Mouse (Mus musculus) hindbrain, embryonic 13.5 days (tissue): ENCODE results near the gene Aftph. TPM values are rescaled to one million over a fixed set of nuclear protein-coding genes. Genes with fewer than 3 reads are reported as not detected.

Experiments
- ATAC-seq: fragments of 200-750 bp; cut with Nextera tagmentation; 2 replicates; pipeline ENCODE4 v1.8.0; 2017; ENCODE audit warnings: moderate TSS enrichment; ENCODE audit not compliant: low FRiP score
- H3K27ac ChIP-seq: fragments of 300-500 bp; sonication (generic); 2 replicates; pipeline ENCODE4 v1.5.1; 2015; ENCODE audit warnings: inconsistent platforms, mild to moderate bottlenecking, moderate library complexity
- H3K27me3 ChIP-seq: fragments of 300-500 bp; sonication (generic); 2 replicates; pipeline ENCODE4 v1.6.1; 2015; ENCODE audit warnings: mild to moderate bottlenecking, inconsistent platforms
- H3K36me3 ChIP-seq: fragments of 300-500 bp; sonication (generic); 2 replicates; pipeline ENCODE4 v1.6.1; 2015; ENCODE audit warnings: mild to moderate bottlenecking, inconsistent platforms
- H3K4me1 ChIP-seq: fragments of 300-500 bp; sonication (generic); replicated peaks from 2 replicates; pipeline ENCODE4 v1.6.1; 2015; ENCODE audit warnings: inconsistent platforms
- H3K4me2 ChIP-seq: fragments of 300-500 bp; sonication (generic); 2 replicates; pipeline ENCODE4 v1.6.1; 2015; ENCODE audit warnings: inconsistent platforms, mild to moderate bottlenecking, moderate library complexity
- H3K4me3 ChIP-seq: fragments of 300-500 bp; sonication (generic); 2 replicates; pipeline ENCODE4 v1.5.1; 2015; ENCODE audit warnings: mild to moderate bottlenecking, inconsistent platforms
- H3K9ac ChIP-seq: fragments of 300-500 bp; sonication (generic); 2 replicates; pipeline ENCODE4 v1.6.1; 2015; ENCODE audit warnings: mild to moderate bottlenecking, inconsistent platforms
- H3K9me3 ChIP-seq: fragments of 300-500 bp; sonication (generic); 2 replicates; pipeline ENCODE4 v1.6.1; 2016; ENCODE audit warnings: inconsistent platforms
- WGBS: fragments of 180-500 bp; shearing (Covaris S2); methylation state at CpG from one replicate; pipeline ENCODE4 v1.1.7; 2015; 5-methylcytosine and 5-hydroxymethylcytosine counted together
- polyA plus RNA-seq: library from polyadenylated mRNA; unstranded; fragments of >200 nt; fragmentation: Nextera tagmentation; extraction: Ambion mirVana; gene quantifications from 2 replicates; pipeline ENCODE4 v1.2.1, GENCODE M21; 2015

The Aftph gene
- polyA plus RNA-seq, 1 experiment from 2014 or later: 40.2 TPM

- 89% methylated on average over 1 of the region's 1 CpGs for WGBS
- 0 out of 2 replicates have a peak, but pooled peaks cover 4% of the 10 kb centered on the region for H3K36me3 ChIP-seq
- H3K4me3 ChIP-seq: no peak overlapping the region
- H3K9ac ChIP-seq: no peak overlapping the region
- no peak for ATAC-seq
- H3K4me2 ChIP-seq: no peak overlapping the region
- no peak overlapping the region; the same call in 1 of the 2 replicates for H3K27ac ChIP-seq
- peaks cover 60% of the 10 kb centered on the region for H3K4me1 ChIP-seq
- no peaks in the 10 kb centered on the region for H3K27me3 ChIP-seq
- no peaks in the 10 kb centered on the region for H3K9me3 ChIP-seq
Measured at GRCm38 (mm10) chr11:20644166-20644565, 97.2 kb downstream of the Aftph start.

GRCm38 (mm10) chr11:20643161-20643560, 98.2 kb downstream of the Aftph start:
- H3K27ac ChIP-seq: no peak overlapping the region
- H3K9me3 ChIP-seq: no peaks in the 10 kb centered on the region
- H3K4me3 ChIP-seq: no peak overlapping the region
- H3K4me2 ChIP-seq: no peak overlapping the region
- no peak overlapping the region for H3K9ac ChIP-seq
- 78% methylated on average over 5 of the region's 5 CpGs for WGBS
- 0 out of 2 replicates have a peak, but pooled peaks cover 3% of the 10 kb centered on the region for H3K36me3 ChIP-seq
- no peak for ATAC-seq
- peaks cover 59% of the 10 kb centered on the region for H3K4me1 ChIP-seq
- H3K27me3 ChIP-seq: no peaks in the 10 kb centered on the region

GRCm38 (mm10) chr11:20642321-20642720, 99.1 kb downstream of the Aftph start:
- Histone ChIP-seq H3K36me3 (no peaks in the 10 kb centered on the region), H3K4me1 (peaks cover 50% of the 10 kb centered on the region), H3K27me3 (no peaks in the 10 kb centered on the region), H3K9ac (no peak overlapping the region), H3K27ac (no peak overlapping the region), H3K9me3 (no peaks in the 10 kb centered on the region), H3K4me3 (no peak overlapping the region), H3K4me2 (no peak overlapping the region)
- ATAC-seq: no peak
- 84% methylated on average over 5 of the region's 5 CpGs for WGBS

DNA sequence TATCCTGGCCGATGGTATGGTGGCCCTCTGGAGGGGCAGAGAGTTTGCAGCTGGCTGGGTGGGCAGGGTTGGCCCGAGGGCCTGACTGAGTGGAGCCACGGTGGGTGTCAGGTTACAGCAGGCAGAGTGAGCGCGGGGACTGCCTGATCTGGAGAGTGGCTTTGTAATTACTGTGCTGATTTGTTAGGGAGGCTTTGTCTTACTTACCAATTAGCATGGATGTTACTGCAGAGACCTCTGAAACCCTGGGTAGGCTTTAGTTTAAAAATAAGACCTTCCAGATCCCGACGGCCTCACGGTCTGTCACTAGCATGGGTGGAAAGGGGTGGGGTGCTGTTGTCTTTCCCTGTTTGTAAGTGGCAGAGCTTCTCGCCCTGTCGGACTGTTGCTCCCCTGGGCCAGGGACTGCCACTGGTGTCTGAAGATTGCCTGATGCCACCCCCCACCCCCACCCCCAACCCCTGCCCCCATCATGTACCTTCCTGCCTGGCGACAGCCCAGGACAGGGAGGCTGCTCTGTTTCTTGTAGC, 101.4 kb downstream of the Aftph start:
- Histone ChIP-seq H3K27me3 (no peaks in the 10 kb centered on the region), H3K9ac (peak overlapping the region; percentile 5)

DNA sequence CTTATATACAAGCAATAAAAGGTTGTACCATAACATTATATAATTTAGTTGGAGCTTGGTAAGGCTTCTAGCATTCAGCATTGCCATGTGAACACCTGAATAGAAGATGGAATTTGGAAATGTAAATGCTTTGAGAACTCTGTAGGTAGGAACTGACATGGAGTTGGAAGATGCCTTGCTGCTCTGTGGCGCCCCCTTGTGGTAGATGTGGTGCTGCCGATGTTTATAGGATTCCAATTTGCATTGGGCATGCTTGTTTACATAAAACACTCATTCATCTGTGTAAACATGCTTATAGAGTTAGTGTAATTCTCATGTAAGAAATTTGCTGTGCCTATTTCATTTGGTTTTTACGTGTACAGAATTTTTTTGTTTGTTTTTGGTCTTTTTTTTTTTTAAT, 102.5 kb downstream of the Aftph start:
- WGBS: 31% methylated on average over 3 of the region's 3 CpGs
- H3K9ac ChIP-seq: no peak overlapping the region
- ATAC-seq: no peak
- H3K27ac ChIP-seq: no peak overlapping the region
- H3K36me3 ChIP-seq: no peaks in the 10 kb centered on the region
- H3K9me3 ChIP-seq: no peaks in the 10 kb centered on the region
- no peak overlapping the region for H3K4me3 ChIP-seq
- H3K27me3 ChIP-seq: no peaks in the 10 kb centered on the region
- H3K4me2 ChIP-seq: no peak overlapping the region
- H3K4me1 ChIP-seq: peaks cover 48% of the 10 kb centered on the region

More for the DNA sequence above, 101.4 kb downstream of the Aftph start:
- Histone ChIP-seq H3K4me3 (no peak overlapping the region), H3K4me2 (peak overlapping the region; percentile 38), H3K4me1 (peaks cover 51% of the 10 kb centered on the region), H3K9me3 (no peaks in the 10 kb centered on the region), H3K27ac (peak overlapping the region; percentile 80), H3K36me3 (no peaks in the 10 kb centered on the region)
- WGBS: 1% methylated on average over 11 of the region's 11 CpGs
- ATAC-seq: peak; percentile 78

DNA sequence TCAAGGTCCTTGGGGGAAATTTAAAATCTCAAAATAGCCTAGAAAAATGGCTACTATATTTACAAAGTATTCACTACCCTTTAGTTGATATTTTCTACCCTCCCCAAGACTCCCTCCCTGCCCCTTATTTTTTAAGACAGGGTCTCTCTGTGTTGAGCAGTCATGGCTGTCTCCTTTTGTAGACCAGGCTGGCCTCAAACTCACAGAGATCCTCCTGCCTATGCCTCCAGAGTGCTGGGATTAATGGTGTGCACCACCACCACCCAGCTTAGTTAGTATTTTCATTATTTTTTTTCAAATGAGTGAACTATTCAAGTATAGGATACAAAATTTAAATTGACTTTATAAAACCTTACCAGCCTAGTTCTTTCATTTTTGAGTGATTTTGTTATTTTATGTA, 104.3 kb downstream of the Aftph start:
- ATAC-seq: no peak
- H3K36me3 ChIP-seq: no peaks in the 10 kb centered on the region
- H3K4me1 ChIP-seq: peaks cover 58% of the 10 kb centered on the region
- H3K9me3 ChIP-seq: no peaks in the 10 kb centered on the region
- no peak overlapping the region for H3K27ac ChIP-seq
- H3K9ac ChIP-seq: no peak overlapping the region
- H3K4me3 ChIP-seq: no peak overlapping the region
- H3K27me3 ChIP-seq: no peaks in the 10 kb centered on the region
- no peak overlapping the region for H3K4me2 ChIP-seq

DNA sequence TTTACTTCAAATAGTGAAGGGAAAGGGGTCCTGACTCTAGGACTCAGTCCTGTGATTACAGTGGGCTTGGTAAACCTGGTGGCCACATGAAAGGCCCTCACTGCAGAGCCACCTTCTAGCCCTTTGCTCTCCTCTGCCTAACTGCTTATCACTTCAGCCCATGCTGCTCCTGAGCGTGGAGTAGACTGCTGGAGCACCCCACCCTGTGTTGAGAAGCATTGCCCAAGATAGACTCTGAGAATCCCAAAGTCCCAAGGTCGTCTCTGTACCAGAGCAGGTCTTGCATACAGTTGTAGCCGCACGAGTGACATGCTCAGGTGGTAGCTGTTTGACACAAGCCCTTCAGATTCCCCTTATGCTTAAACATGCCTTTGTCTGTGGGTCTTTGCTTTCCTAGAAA, 105.3 kb downstream of the Aftph start:
- ATAC-seq: no peak
- no peak overlapping the region for H3K4me3 ChIP-seq
- WGBS: 63% methylated on average over 4 of the region's 4 CpGs
- H3K4me2 ChIP-seq: no peak overlapping the region
- H3K4me1 ChIP-seq: peaks cover 57% of the 10 kb centered on the region
- no peak overlapping the region for H3K27ac ChIP-seq
- H3K9me3 ChIP-seq: no peaks in the 10 kb centered on the region
- no peaks in the 10 kb centered on the region for H3K27me3 ChIP-seq
- no peak overlapping the region for H3K9ac ChIP-seq
- no peaks in the 10 kb centered on the region for H3K36me3 ChIP-seq

DNA sequence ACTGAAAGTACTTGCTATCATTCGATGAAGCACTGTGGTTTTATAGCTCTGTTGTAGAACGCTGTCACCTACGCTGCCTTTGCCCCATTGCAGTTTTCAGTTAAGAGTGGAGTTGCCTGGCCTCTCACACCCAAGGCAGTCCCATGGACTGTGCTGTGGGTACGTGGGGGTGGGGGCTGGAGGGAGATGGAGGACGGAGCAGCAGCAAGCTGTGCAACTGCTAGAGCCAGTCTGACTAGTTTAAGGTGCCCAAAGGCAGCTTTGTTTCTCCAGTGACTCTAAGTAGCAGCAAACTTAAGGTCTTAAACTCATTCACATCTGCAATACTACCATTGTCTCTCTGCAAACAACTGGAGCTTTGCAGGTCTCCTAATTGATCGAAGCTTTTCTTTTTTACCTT, 105.7 kb downstream of the Aftph start:
- H3K4me2 ChIP-seq: no peak overlapping the region
- WGBS: 31% methylated on average over 6 of the region's 6 CpGs

More for the DNA sequence above, 105.7 kb downstream of the Aftph start:
- H3K9me3 ChIP-seq: no peaks in the 10 kb centered on the region
- no peak overlapping the region for H3K4me3 ChIP-seq
- H3K4me1 ChIP-seq: peaks cover 54% of the 10 kb centered on the region
- no peak overlapping the region for H3K27ac ChIP-seq
- H3K36me3 ChIP-seq: no peaks in the 10 kb centered on the region
- no peaks in the 10 kb centered on the region for H3K27me3 ChIP-seq
- ATAC-seq: no peak
- peak overlapping the region; percentile 49; the same call in 1 of the 2 replicates for H3K9ac ChIP-seq

Other genes starting within 250 kb of the Aftph start
- gene Sertad2, start 198.3 kb downstream of the Aftph start, polyA plus RNA-seq: 32.7 and 34.9 TPM in 2 replicates
- gene Lgalsl, start 89.5 kb upstream of the Aftph start, polyA plus RNA-seq: 51.2 and 53.2 TPM in 2 replicates